Mouse (Mus musculus) forebrain, embryonic 15.5 days (tissue): ENCODE results near the gene Ms4a4c. TPM values are rescaled to one million over a fixed set of nuclear protein-coding genes. Genes with fewer than 3 reads are reported as not detected.
"Not testable (repeated sequence)": the region's sequence is repeated elsewhere in the genome, so short reads cannot be mapped to it uniquely, and the experiment has no call there.

Source experiments
- ATAC-seq: fragments of 200-750 bp; cut with Nextera tagmentation; replicated peaks from 2 replicates; pipeline ENCODE4 v1.8.0; 2017; ENCODE audit warnings: mild to moderate bottlenecking, moderate TSS enrichment, moderate library complexity
- H3K27ac ChIP-seq: fragments of 300-500 bp; sonication (generic); replicated peaks from 2 replicates; pipeline ENCODE4 v1.5.1; 2015; ENCODE audit warnings: mild to moderate bottlenecking, inconsistent platforms
- H3K27me3 ChIP-seq: fragments of 300-500 bp; sonication (generic); 2 replicates; pipeline ENCODE4 v1.6.1; 2015; ENCODE audit warnings: inconsistent platforms
- H3K36me3 ChIP-seq: fragments of 300-500 bp; sonication (generic); 2 replicates; pipeline ENCODE4 v1.6.1; 2015; ENCODE audit warnings: mild to moderate bottlenecking, inconsistent platforms
- H3K4me1 ChIP-seq: fragments of 300-500 bp; sonication (generic); 2 replicates; pipeline ENCODE4 v1.6.1; 2015; ENCODE audit warnings: inconsistent platforms
- H3K4me2 ChIP-seq: fragments of 300-500 bp; sonication (generic); replicated peaks from 2 replicates; pipeline ENCODE4 v1.6.1; 2015; ENCODE audit warnings: mild to moderate bottlenecking, inconsistent platforms
- H3K4me3 ChIP-seq: fragments of 300-500 bp; sonication (generic); 2 replicates; pipeline ENCODE4 v1.5.1; 2015; ENCODE audit warnings: mild to moderate bottlenecking, inconsistent platforms
- H3K9ac ChIP-seq: fragments of 300-500 bp; sonication (generic); replicated peaks from 2 replicates; pipeline ENCODE4 v1.6.1; 2015; ENCODE audit warnings: mild to moderate bottlenecking, inconsistent platforms
- H3K9me3 ChIP-seq: fragments of 300-500 bp; sonication (generic); 2 replicates; pipeline ENCODE4 v1.6.1; 2016; ENCODE audit warnings: inconsistent platforms
- WGBS: fragments of 180-500 bp; shearing (Covaris S2); methylation state at CpG from one replicate; pipeline ENCODE4 v1.1.7; 2015; ENCODE audit warnings: mixed read lengths; 5-methylcytosine and 5-hydroxymethylcytosine counted together
- polyA plus RNA-seq: library from polyadenylated mRNA; unstranded; fragments of >200 nt; fragmentation: Nextera tagmentation; extraction: Ambion mirVana; gene quantifications from 2 replicates; pipeline ENCODE4 v1.2.1, GENCODE M21; 2015

Ms4a4c gene
- polyA plus RNA-seq, 1 experiment from 2014 or later: 0.53 TPM

DNA sequence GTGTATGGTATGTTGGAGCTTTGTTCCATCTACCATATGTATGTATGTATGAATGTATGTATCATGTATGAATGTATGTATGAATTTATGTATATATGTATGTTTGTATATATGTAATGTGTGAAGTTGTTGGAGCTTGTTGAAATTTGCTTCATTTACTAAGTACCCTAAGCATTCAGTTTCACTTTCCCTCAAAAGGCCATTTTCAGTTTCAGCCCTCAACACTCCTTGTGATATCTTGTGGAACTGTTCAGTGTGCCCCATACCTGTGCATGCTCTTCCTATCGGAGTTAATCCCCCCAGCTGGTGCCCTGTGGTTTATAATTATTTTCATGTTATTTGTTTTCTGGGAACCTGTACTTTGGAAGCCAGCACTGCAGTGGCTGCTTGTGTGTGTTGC lies 4.0 kb downstream of the Ms4a4c start:
- ATAC-seq: no peak
- Histone ChIP-seq H3K9ac (no peak overlapping the region), H3K4me3 (no peak overlapping the region), H3K27me3 (no peaks in the 10 kb centered on the region), H3K27ac (no peak overlapping the region), H3K4me1 (no peaks in the 10 kb centered on the region), H3K4me2 (no peak overlapping the region), H3K9me3 (no peaks in the 10 kb centered on the region), H3K36me3 (no peaks in the 10 kb centered on the region)
- WGBS: 86% methylated on average over 1 of the region's 1 CpGs

- no peak for ATAC-seq
- 87% methylated on average over 1 of the region's 1 CpGs for WGBS
- Histone ChIP-seq H3K4me3 (no peak overlapping the region), H3K27me3 (no peaks in the 10 kb centered on the region), H3K9ac (no peak overlapping the region), H3K9me3 (no peaks in the 10 kb centered on the region), H3K36me3 (no peaks in the 10 kb centered on the region), H3K27ac (no peak overlapping the region), H3K4me2 (no peak overlapping the region), H3K4me1 (no peaks in the 10 kb centered on the region)
Measured at GRCm38 (mm10) chr19:11411640-11412039, 7.1 kb downstream of the Ms4a4c start.

DNA sequence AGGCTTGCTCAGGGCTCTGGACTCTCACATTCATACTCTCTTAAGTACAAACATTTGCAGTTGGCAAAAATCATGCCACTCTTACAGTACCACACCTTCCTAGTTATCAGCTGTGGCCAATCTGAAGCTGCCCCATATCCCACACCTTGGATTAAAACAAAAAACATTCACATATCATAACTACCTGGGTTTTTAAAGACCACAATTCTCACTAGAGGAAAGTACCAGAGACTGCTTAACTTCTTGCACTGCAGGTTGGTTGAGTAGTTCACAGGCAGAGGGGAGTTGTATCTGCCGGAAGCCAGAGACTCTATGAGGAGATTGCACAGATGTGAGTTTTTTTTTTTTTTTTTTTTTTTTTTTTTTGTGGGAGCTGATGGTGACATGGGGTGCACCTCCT lies 9.5 kb downstream of the Ms4a4c start:
- Histone ChIP-seq H3K4me3 (no peak overlapping the region), H3K4me1 (no peaks in the 10 kb centered on the region), H3K9ac (no peak overlapping the region), H3K4me2 (no peak overlapping the region), H3K27ac (no peak overlapping the region), H3K36me3 (no peaks in the 10 kb centered on the region), H3K9me3 (no peaks in the 10 kb centered on the region), H3K27me3 (no peaks in the 10 kb centered on the region)
- WGBS: 89% methylated on average over 1 of the region's 1 CpGs
- ATAC-seq: no peak

DNA sequence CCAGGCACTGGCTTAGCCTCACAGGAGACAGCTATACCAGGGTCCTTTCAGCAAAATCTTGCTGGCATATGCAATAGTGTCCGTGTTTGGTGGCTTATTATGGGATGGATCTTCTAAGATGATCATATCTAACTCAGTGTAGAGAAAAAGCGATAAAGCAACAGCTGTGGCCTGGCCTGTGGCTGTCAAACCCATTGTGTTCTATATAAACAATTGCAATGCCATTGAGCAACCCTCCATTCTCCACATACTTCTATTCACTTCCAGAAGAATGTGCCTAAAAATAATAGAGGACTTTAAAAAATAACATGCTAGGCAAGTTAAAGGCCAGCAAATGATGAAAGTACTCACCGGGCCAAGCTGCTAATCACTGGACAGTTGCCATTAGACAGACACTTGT lies 11.0 kb downstream of the Ms4a4c start:
- Histone ChIP-seq H3K4me3 (no peak overlapping the region), H3K27ac (no peak overlapping the region), H3K9ac (no peak overlapping the region), H3K4me1 (no peaks in the 10 kb centered on the region), H3K4me2 (no peak overlapping the region), H3K36me3 (no peaks in the 10 kb centered on the region), H3K9me3 (no peaks in the 10 kb centered on the region), H3K27me3 (no peaks in the 10 kb centered on the region)
- WGBS: 76% methylated on average over 3 of the region's 3 CpGs
- no peak for ATAC-seq

DNA sequence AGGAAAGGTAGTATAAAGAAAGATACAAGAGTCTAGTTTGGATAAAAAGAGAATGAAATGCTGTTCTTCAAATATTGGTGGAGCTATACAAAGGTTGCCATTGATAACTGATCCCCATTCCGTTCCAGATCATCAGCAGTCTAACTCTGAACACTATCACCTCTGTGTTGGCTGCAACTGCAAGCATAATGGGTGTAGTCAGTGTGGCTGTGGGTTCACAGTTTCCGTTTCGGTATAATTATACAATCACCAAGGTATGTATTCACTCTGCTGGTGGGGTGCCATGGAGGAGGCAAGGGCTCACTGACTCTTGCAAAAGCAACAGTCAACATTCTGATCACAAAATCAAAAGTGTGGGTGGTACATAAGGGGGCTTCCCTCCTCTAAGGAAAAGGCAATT lies 14.3 kb downstream of the Ms4a4c start:
- H3K4me3 ChIP-seq, H3K4me1 ChIP-seq, H3K36me3 ChIP-seq, H3K4me2 ChIP-seq, H3K9ac ChIP-seq, H3K9me3 ChIP-seq, H3K27ac ChIP-seq, ATAC-seq, H3K27me3 ChIP-seq: not testable (repeated sequence)
- WGBS: 81% methylated on average over 3 of the region's 3 CpGs

GRCm38 (mm10) chr19:11431209-11431608 lies 26.6 kb downstream of the Ms4a4c start:
- not testable (repeated sequence) for ATAC-seq, H3K27ac ChIP-seq, H3K4me2 ChIP-seq, H3K4me3 ChIP-seq, H3K36me3 ChIP-seq, H3K27me3 ChIP-seq, H3K4me1 ChIP-seq, H3K9ac ChIP-seq, H3K9me3 ChIP-seq
- WGBS: 83% methylated on average over 1 of the region's 1 CpGs

- 89% methylated on average over 4 of the region's 4 CpGs for WGBS
- no peaks in the 10 kb centered on the region for H3K9me3 ChIP-seq
- no peak for ATAC-seq
- H3K4me2 ChIP-seq: no peak overlapping the region
- no peak overlapping the region for H3K4me3 ChIP-seq
- no peak overlapping the region for H3K9ac ChIP-seq
- no peaks in the 10 kb centered on the region for H3K27me3 ChIP-seq
- H3K27ac ChIP-seq: no peak overlapping the region
- no peaks in the 10 kb centered on the region for H3K36me3 ChIP-seq
- no peaks in the 10 kb centered on the region for H3K4me1 ChIP-seq
Measured at GRCm38 (mm10) chr19:11435058-11435834, 30.7 kb downstream of the Ms4a4c start.

GRCm38 (mm10) chr19:11443338-11443737 lies 38.8 kb downstream of the Ms4a4c start, which contains the start of gene Ms4a4b:
Gene Ms4a4b (plus strand): TSS chr19:11443553.
- H3K36me3 ChIP-seq: no peaks in the 10 kb centered on the region
- H3K4me3 ChIP-seq: no peak within 1 kb of the TSS
- ATAC-seq: no peak
- no peak within 1 kb of the TSS for H3K9ac ChIP-seq
- no peaks in the 10 kb centered on the region for H3K9me3 ChIP-seq
- no peak within 1 kb of the TSS for H3K4me2 ChIP-seq
- H3K4me1 ChIP-seq: no peaks in the 10 kb centered on the region
- H3K27ac ChIP-seq: no peak within 1 kb of the TSS
- H3K27me3 ChIP-seq: no peaks in the 10 kb centered on the region

- no peaks in the 10 kb centered on the region for H3K36me3 ChIP-seq
- H3K4me3 ChIP-seq: no peak overlapping the region
- H3K9ac ChIP-seq: no peak overlapping the region
- H3K27ac ChIP-seq: no peak overlapping the region
- WGBS: 91% methylated on average over 5 of the region's 5 CpGs
- no peak overlapping the region for H3K4me2 ChIP-seq
- no peaks in the 10 kb centered on the region for H3K27me3 ChIP-seq
- H3K4me1 ChIP-seq: no peaks in the 10 kb centered on the region
- H3K9me3 ChIP-seq: no peaks in the 10 kb centered on the region
- no peak for ATAC-seq
Measured at GRCm38 (mm10) chr19:11443964-11444363, 39.4 kb downstream of the Ms4a4c start.

GRCm38 (mm10) chr19:11447238-11447637 lies 42.7 kb downstream of the Ms4a4c start:
- H3K27ac ChIP-seq: no peak overlapping the region
- H3K9me3 ChIP-seq: no peaks in the 10 kb centered on the region
- no peak overlapping the region for H3K4me2 ChIP-seq
- no peaks in the 10 kb centered on the region for H3K4me1 ChIP-seq
- H3K9ac ChIP-seq: no peak overlapping the region
- no peaks in the 10 kb centered on the region for H3K27me3 ChIP-seq
- WGBS: 82% methylated on average over 2 of the region's 2 CpGs
- H3K36me3 ChIP-seq: no peaks in the 10 kb centered on the region
- ATAC-seq: no peak
- H3K4me3 ChIP-seq: no peak overlapping the region

- H3K9me3 ChIP-seq, ATAC-seq, H3K27ac ChIP-seq, H3K36me3 ChIP-seq, H3K27me3 ChIP-seq, H3K4me3 ChIP-seq, H3K4me1 ChIP-seq, H3K9ac ChIP-seq, H3K4me2 ChIP-seq: not testable (repeated sequence)
- WGBS: 81% methylated on average over 4 of the region's 4 CpGs
Measured at GRCm38 (mm10) chr19:11459041-11459440, 54.5 kb downstream of the Ms4a4c start.

DNA sequence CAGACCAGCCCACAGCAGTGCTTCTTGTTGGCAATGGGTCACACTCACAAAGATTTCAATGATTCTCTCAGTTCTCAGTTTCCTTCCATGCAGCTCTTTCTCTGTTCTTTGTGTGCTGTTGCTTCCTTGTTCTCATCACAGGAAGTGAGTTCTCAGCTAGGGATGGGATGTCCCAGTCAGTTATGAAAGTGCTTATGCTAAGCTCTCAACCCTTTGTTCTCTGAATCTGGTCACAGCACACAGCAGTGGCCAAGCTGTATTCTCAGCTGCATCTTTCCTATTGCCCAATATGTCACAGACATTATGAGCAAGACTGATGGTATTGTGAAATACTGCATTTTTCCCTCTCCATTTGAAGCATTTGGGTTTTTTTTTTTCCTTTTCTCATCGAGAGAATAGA lies 60.2 kb downstream of the Ms4a4c start:
- H3K9me3 ChIP-seq, H3K4me3 ChIP-seq, H3K27ac ChIP-seq, ATAC-seq, H3K9ac ChIP-seq, H3K27me3 ChIP-seq, H3K36me3 ChIP-seq, H3K4me2 ChIP-seq, H3K4me1 ChIP-seq: not testable (repeated sequence)
- 75% methylated on average over 1 of the region's 1 CpGs for WGBS

- no peak overlapping the region for H3K4me2 ChIP-seq
- H3K4me1 ChIP-seq: no peaks in the 10 kb centered on the region
- ATAC-seq: no peak
- H3K4me3 ChIP-seq: no peak overlapping the region
- H3K27ac ChIP-seq: no peak overlapping the region
- H3K36me3 ChIP-seq: no peaks in the 10 kb centered on the region
- 80% methylated on average over 5 of the region's 5 CpGs for WGBS
- no peaks in the 10 kb centered on the region for H3K27me3 ChIP-seq
- H3K9ac ChIP-seq: no peak overlapping the region
- no peaks in the 10 kb centered on the region for H3K9me3 ChIP-seq
Measured at GRCm38 (mm10) chr19:11466471-11466870, 61.9 kb downstream of the Ms4a4c start.
